Mouse (Mus musculus): Measurements from ENCODE around the gene Uck1. TPM values are rescaled to one million over a fixed set of nuclear protein-coding genes. Genes with fewer than 3 reads are reported as not detected.

Gene Uck1
- polyA plus RNA-seq, 1 experiment, result 65.4 TPM

GRCm38 (mm10) chr2:32215576-32215975 lies 44.4 kb downstream of the Uck1 start:
- Histone ChIP-seq H3K4me1 (ENCODE audit: control insufficient read depth, insufficient read depth, low read length) (no peaks in the 10 kb centered on the region), H3K4me3 (replicated peaks; ENCODE audit: extremely low read depth, low read depth, low read length) (no peak overlapping the region)
- DNase-seq, result no peak
- TF ChIP-seq CTCF (IDR thresholded peaks at IDR 0.05; ENCODE audit: insufficient read depth, low read length), result no peak
- no peak for TF ChIP-seq POLR2A (IDR thresholded peaks at IDR 0.05; ENCODE audit: borderline replicate concordance, extremely low read depth, low read depth, low read length)
- WGBS, result 91% methylated on average over 10 of the region's 10 CpGs

- peak; percentile 26 for DNase-seq
- TF ChIP-seq CTCF (IDR thresholded peaks at IDR 0.05; ENCODE audit: insufficient read depth, low read length), result no peak
- no peak for TF ChIP-seq POLR2A (IDR thresholded peaks at IDR 0.05; ENCODE audit: borderline replicate concordance, extremely low read depth, low read depth, low read length)
- no peaks in the 10 kb centered on the region for H3K4me1 ChIP-seq (ENCODE audit: control insufficient read depth, insufficient read depth, low read length)
- 46% methylated on average over 10 of the region's 10 CpGs for WGBS
- no peak overlapping the region for H3K4me3 ChIP-seq (replicated peaks; ENCODE audit: extremely low read depth, low read depth, low read length)
Measured at GRCm38 (mm10) chr2:32213000-32213399, 47.0 kb downstream of the Uck1 start.

- no peak for DNase-seq
- no peak overlapping the region for H3K4me3 ChIP-seq (replicated peaks; ENCODE audit: extremely low read depth, low read depth, low read length)
- H3K4me1 ChIP-seq (ENCODE audit: control insufficient read depth, insufficient read depth, low read length), result no peaks in the 10 kb centered on the region
- TF ChIP-seq CTCF (IDR thresholded peaks at IDR 0.05; ENCODE audit: insufficient read depth, low read length) (no peak), POLR2A (IDR thresholded peaks at IDR 0.05; ENCODE audit: borderline replicate concordance, extremely low read depth, low read depth, low read length) (no peak)
- 89% methylated on average over 8 of the region's 8 CpGs for WGBS
Measured at GRCm38 (mm10) chr2:32211689-32212088, 48.3 kb downstream of the Uck1 start.

- no peak for DNase-seq
- Histone ChIP-seq H3K4me3 (replicated peaks; ENCODE audit: extremely low read depth, low read depth, low read length) (no peak overlapping the region), H3K4me1 (ENCODE audit: control insufficient read depth, insufficient read depth, low read length) (no peaks in the 10 kb centered on the region)
- TF ChIP-seq POLR2A (IDR thresholded peaks at IDR 0.05; ENCODE audit: borderline replicate concordance, extremely low read depth, low read depth, low read length) (no peak), CTCF (IDR thresholded peaks at IDR 0.05; ENCODE audit: insufficient read depth, low read length) (no peak)
- WGBS, result 86% methylated on average over 1 of the region's 1 CpGs
Measured at GRCm38 (mm10) chr2:32207682-32208081, 52.3 kb downstream of the Uck1 start.

Other genes starting within 250 kb of the Uck1 start
- 6.0 and 7.5 TPM in 2 replicates for gene Fam78a, start 175.3 kb downstream of the Uck1 start, polyA plus RNA-seq (2012; rRNA removed)
- 8.0 and 9.5 TPM in 2 replicates for gene Plpp7, start 164.6 kb downstream of the Uck1 start, polyA plus RNA-seq (2012; rRNA removed)
- 67.9 and 68.5 TPM in 2 replicates for gene Prrc2b, start 109.1 kb downstream of the Uck1 start, polyA plus RNA-seq (2012; rRNA removed)
- gene Pomt1, start 23.6 kb downstream of the Uck1 start, polyA plus RNA-seq (2012; rRNA removed), result 17.9 and 21.8 TPM in 2 replicates
- gene Golga2, start 27.2 kb upstream of the Uck1 start, polyA plus RNA-seq (2012; rRNA removed), result 34.8 and 45.0 TPM in 2 replicates
- gene Swi5, start 27.9 kb upstream of the Uck1 start, polyA plus RNA-seq (2012; rRNA removed), result 110 and 135 TPM in 2 replicates
- gene Ciz1, start 92.2 kb upstream of the Uck1 start, polyA plus RNA-seq (2012; rRNA removed), result 237 and 245 TPM in 2 replicates
- gene Dnm1, start 93.2 kb upstream of the Uck1 start, polyA plus RNA-seq (2012; rRNA removed), result 44.0 and 60.3 TPM in 2 replicates
- gene 1110008P14Rik, start 121.8 kb upstream of the Uck1 start, polyA plus RNA-seq (2012; rRNA removed), result 170 and 173 TPM in 2 replicates
- gene Lcn2, start 128.1 kb upstream of the Uck1 start, polyA plus RNA-seq (2012; rRNA removed), result 193 and 242 TPM in 2 replicates
- gene Ptges2, start 135.7 kb upstream of the Uck1 start, polyA plus RNA-seq (2012; rRNA removed), result 14.7 and 23.8 TPM in 2 replicates
- gene Naif1, start 190.3 kb upstream of the Uck1 start, polyA plus RNA-seq (2012; rRNA removed), result 5.1 and 5.5 TPM in 2 replicates
- gene Slc25a25, start 191.3 kb upstream of the Uck1 start, polyA plus RNA-seq (2012; rRNA removed), result 19.9 and 21.9 TPM in 2 replicates